In the genomic region with DNA sequence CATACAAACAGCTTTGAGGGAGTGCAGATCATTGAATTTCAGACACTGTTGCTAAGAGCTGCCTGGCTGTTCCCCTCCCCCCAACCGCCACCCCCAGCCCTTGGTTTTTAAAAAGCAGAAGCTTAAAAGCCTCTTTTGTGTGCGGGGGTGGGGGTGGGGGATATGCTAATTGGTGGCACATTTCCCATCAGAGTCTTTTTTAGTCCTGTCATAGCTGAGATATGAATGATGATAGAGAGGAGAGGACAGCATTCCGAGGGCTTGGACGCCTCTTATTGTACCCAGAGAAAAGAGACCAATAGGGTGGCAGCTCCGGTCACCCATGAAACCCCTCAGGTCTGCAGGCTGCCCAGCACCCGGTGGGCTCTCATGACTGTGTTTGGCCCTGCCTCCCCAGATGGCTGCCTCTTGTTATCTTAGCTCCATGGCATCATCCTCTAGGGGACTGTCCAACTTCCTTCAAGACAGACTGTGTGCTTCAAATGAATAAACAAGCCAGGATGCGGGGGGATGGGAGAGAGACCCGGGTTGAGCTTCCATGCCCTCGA, we compare ENCODE assay signal across 8 mouse cellular contexts.
A peak's percentile ranks its signal among the peaks of the same experiment; 100 is the strongest.
DNase-seq lines count a peak whose midpoint lies in the region; ATAC-seq lines count a peak whose summit lies in the region.

No protein-coding gene starts in this region.

- WGBS in forebrain, embryonic 16.5 days: 27% methylated on average over 9 of the region's 9 CpGs

- peak; percentile 91 for ATAC-seq in forebrain, embryonic 16.5 days

- H3K27ac ChIP-seq in forebrain, embryonic 16.5 days (ENCODE audit: low read length): peak overlapping the region; percentile 92

- H3K9ac ChIP-seq in forebrain, embryonic 16.5 days (replicated peaks; ENCODE audit: low read depth, low read length): 0 out of 2 replicates have a peak overlapping the region, but pooled peaks have one; percentile 29

- no peaks in the 10 kb centered on the region; the same call in 1 of the 2 replicates for H3K27me3 ChIP-seq in forebrain, embryonic 16.5 days (replicated peaks; ENCODE audit: control insufficient read depth, insufficient read depth, low read length)
- H3K27me3 ChIP-seq in splenic B cell, adult 2 months (ENCODE audit: control insufficient read depth, insufficient read depth, low read length, poor library complexity, severe bottlenecking): no peaks in the 10 kb centered on the region

- H3K9me3 ChIP-seq in forebrain, embryonic 16.5 days (ENCODE audit: control insufficient read depth, low read length): no peaks in the 10 kb centered on the region

- H3K4me1 ChIP-seq in forebrain, embryonic 16.5 days (replicated peaks; ENCODE audit: control insufficient read depth, insufficient read depth, low read length): peaks cover 19% of the 10 kb centered on the region

- DNase-seq in kidney, postnatal 14 days: peak; percentile 1
- no peak for DNase-seq in kidney, adult 11 months
- DNase-seq in R1 (ENCODE audit: low read depth, low spot score): peak; percentile 3
- DNase-seq in lung, postnatal 14 days: peak; percentile 22
- DNase-seq in splenic B cell, adult 2 months (ENCODE audit: low read depth, low spot score): peak; percentile 58
- DNase-seq in c-Kit-positive CD71-positive TER-119-positive erythroid progenitor cells, embryonic 14.5 days (ENCODE audit: low spot score): no peak
- DNase-seq in ovary, adult 18-20 months (ENCODE audit: low spot score): no peak

- peak overlapping the region; percentile 37 for H3K4me2 ChIP-seq in forebrain, embryonic 16.5 days (ENCODE audit: low read length)

- no peaks in the 10 kb centered on the region for H3K36me3 ChIP-seq in forebrain, embryonic 16.5 days (ENCODE audit: control insufficient read depth, insufficient read depth)
- no peaks in the 10 kb centered on the region for H3K36me3 ChIP-seq in splenic B cell, adult 2 months (ENCODE audit: control insufficient read depth, insufficient read depth, low read length, poor library complexity, severe bottlenecking)

- no peak overlapping the region for H3K4me3 ChIP-seq in forebrain, embryonic 16.5 days (replicated peaks; ENCODE audit: low read length)

Comparison
In these comparisons a context has a peak if more than half of its experiments do, and no peak if none do; other contexts are left out.
1. DNase-seq: peak in kidney, postnatal 14 days (single experiment), R1 (single experiment), lung, postnatal 14 days (single experiment) and splenic B cell, adult 2 months (single experiment); none in kidney, adult 11 months (single experiment), c-Kit-positive CD71-positive TER-119-positive erythroid progenitor cells, embryonic 14.5 days (single experiment) and ovary, adult 18-20 months (single experiment).